Comparison of ENCODE assay signal across 15 mouse cellular contexts in the genomic region with DNA sequence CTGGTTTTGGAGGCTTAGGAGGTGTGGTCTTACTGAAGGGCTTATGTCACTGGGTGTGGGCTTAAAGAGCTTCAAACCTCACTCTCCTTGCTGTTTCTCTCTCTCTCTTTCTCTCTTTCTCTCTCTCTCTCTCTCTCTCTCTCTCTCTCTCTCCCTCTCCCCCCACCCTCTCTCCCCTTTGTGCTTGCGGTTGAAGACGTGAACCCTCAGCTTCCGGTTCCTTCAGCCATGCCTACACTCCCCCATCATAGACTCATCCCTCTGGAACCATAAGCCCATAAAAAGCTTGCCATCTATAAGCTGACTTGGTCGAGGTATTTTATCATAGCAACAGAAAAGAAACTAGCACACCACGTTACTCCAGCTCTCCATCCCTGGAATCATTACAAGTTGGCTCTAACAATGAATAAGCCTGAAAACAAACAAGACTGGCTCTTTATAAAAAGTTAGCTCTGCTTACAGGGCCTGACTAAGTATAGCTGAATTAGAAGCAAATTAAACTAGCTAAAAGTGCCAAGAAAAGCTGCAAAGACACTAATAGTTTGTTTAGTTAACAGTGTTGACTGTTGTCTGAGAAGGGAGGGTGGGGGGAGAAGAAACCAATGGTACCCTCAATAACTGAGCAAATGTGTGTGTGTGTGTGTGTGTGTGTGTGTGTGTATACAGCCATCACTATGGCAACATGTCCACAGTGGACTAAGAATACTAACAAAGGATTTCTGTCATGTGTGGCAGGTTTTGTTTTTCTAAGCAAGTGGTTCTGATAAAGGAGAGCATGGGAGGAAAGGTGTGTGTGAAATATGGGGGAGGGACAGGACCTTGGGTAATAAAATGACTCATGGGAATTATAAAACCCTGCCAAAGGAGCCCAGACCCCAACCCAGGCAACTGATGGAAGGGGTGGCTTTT.
A peak's percentile ranks its signal among the peaks of the same experiment; 100 is the strongest.
DNase-seq lines count a peak whose midpoint lies in the region; ATAC-seq and TF ChIP-seq lines count a peak whose summit lies in the region.
"Had no signal": no experiment of that assay in that cellular context is flagged by ENCODE, and none has a peak within 500 bp of the region (broad histone marks: within the 10 kb centered on the region; RNA-seq: fewer than 3 reads in every experiment).

No protein-coding gene starts in this region.

- no peak overlapping the region for H3K9ac ChIP-seq in heart, postnatal 0 days (replicated peaks; ENCODE audit: low read depth, low read length)
- H3K9ac ChIP-seq in hindbrain, embryonic 12.5 days = no peak overlapping the region
- H3K9ac ChIP-seq in midbrain, embryonic 15.5 days = no peak overlapping the region
- H3K9ac ChIP-seq: embryonic facial prominence, embryonic 12.5 days; limb, embryonic 13.5 days had no signal

- peak; percentile 49 for DNase-seq in heart, postnatal 0 days (ENCODE audit: low spot score)
- DNase-seq in heart, postnatal 25 days (ENCODE audit: low spot score) = no peak
- peak; percentile 63 for DNase-seq in Muller cell, postnatal 12 days (ENCODE audit: inconsistent ontology term)
- DNase-seq in adrenal gland, postnatal 25 days = no peak
- DNase-seq in layer of hippocampus, adult 18-20 months (ENCODE audit: low spot score in 2 of 2) = no peak
- DNase-seq: gastrocnemius, postnatal 25 days; heart, postnatal 36 days; lung, postnatal 10 days; right cerebral cortex, adult 18-20 months had no signal

- peak; percentile 43; the same call in 1 of the 2 replicates for ATAC-seq in heart, postnatal 0 days (ENCODE audit: insufficient read depth, low read depth)
- 0 out of 2 replicates have a peak, but pooled peaks have one; percentile 38 for ATAC-seq in hindbrain, embryonic 12.5 days (ENCODE audit: low FRiP score)
- ATAC-seq in midbrain, embryonic 15.5 days (replicated peaks) = peak; percentile 71
- ATAC-seq in cerebellum, adult (ENCODE audit: insufficient number of reproducible peaks, low FRiP score, low TSS enrichment) = no peak

- no peak for TF ChIP-seq CTCF in heart, postnatal 0 days (IDR thresholded peaks at IDR 0.05; ENCODE audit: low read depth)

- no peak for TF ChIP-seq EP300 in heart, postnatal 0 days (IDR thresholded peaks at IDR 0.05; ENCODE audit: low read depth)

- H3K27me3 ChIP-seq in heart, postnatal 0 days (ENCODE audit: control insufficient read depth, insufficient read depth, low read length) = no peaks in the 10 kb centered on the region
- no peaks in the 10 kb centered on the region for H3K27me3 ChIP-seq in hindbrain, embryonic 12.5 days
- H3K27me3 ChIP-seq in midbrain, embryonic 15.5 days (replicated peaks) = no peaks in the 10 kb centered on the region
- H3K27me3 ChIP-seq: embryonic facial prominence, embryonic 12.5 days; limb, embryonic 13.5 days had no signal

- peaks cover 23% of the 10 kb centered on the region for H3K36me3 ChIP-seq in heart, postnatal 0 days (replicated peaks; ENCODE audit: control insufficient read depth, insufficient read depth, low read length)
- no peaks in the 10 kb centered on the region for H3K36me3 ChIP-seq in hindbrain, embryonic 12.5 days
- no peaks in the 10 kb centered on the region for H3K36me3 ChIP-seq in midbrain, embryonic 15.5 days (replicated peaks)

- H3K4me2 ChIP-seq in heart, postnatal 0 days (ENCODE audit: low read depth, low read length) = no peak overlapping the region
- H3K4me2 ChIP-seq in hindbrain, embryonic 12.5 days (replicated peaks) = no peak overlapping the region
- H3K4me2 ChIP-seq in midbrain, embryonic 15.5 days = no peak overlapping the region
- H3K4me2 ChIP-seq: embryonic facial prominence, embryonic 12.5 days; limb, embryonic 13.5 days had no signal

- intact Hi-C loops in heart, postnatal 25 days (cut with DNase I) = no loop called here

- peaks cover 15% of the 10 kb centered on the region for H3K4me1 ChIP-seq in heart, postnatal 0 days (ENCODE audit: control insufficient read depth, insufficient read depth)
- peaks cover 8% of the 10 kb centered on the region for H3K4me1 ChIP-seq in hindbrain, embryonic 12.5 days
- H3K4me1 ChIP-seq in midbrain, embryonic 15.5 days = 0 out of 2 replicates have a peak, but pooled peaks cover 2% of the 10 kb centered on the region

- WGBS in heart, postnatal 0 days = 59% methylated on average over 5 of the region's 5 CpGs
- WGBS in hindbrain, embryonic 12.5 days = 83% methylated on average over 5 of the region's 5 CpGs
- 54% methylated on average over 5 of the region's 5 CpGs for WGBS in midbrain, embryonic 15.5 days

- H3K9me3 ChIP-seq in heart, postnatal 0 days (replicated peaks; ENCODE audit: control insufficient read depth, low read length) = no peaks in the 10 kb centered on the region
- no peaks in the 10 kb centered on the region for H3K9me3 ChIP-seq in hindbrain, embryonic 12.5 days (replicated peaks)
- no peaks in the 10 kb centered on the region for H3K9me3 ChIP-seq in midbrain, embryonic 15.5 days
- H3K9me3 ChIP-seq: limb, embryonic 13.5 days had no signal

- no peak overlapping the region for H3K4me3 ChIP-seq in heart, postnatal 0 days (ENCODE audit: low read depth, low read length)
- H3K4me3 ChIP-seq in hindbrain, embryonic 12.5 days = no peak overlapping the region
- H3K4me3 ChIP-seq in midbrain, embryonic 15.5 days = no peak overlapping the region
- H3K4me3 ChIP-seq: embryonic facial prominence, embryonic 12.5 days; limb, embryonic 13.5 days; myocyte had no signal

- H3K27ac ChIP-seq in heart, postnatal 0 days (ENCODE audit: low read depth) = peak overlapping the region; percentile 48
- no peak overlapping the region for H3K27ac ChIP-seq in hindbrain, embryonic 12.5 days
- no peak overlapping the region for H3K27ac ChIP-seq in midbrain, embryonic 15.5 days
- H3K27ac ChIP-seq: embryonic facial prominence, embryonic 12.5 days; limb, embryonic 13.5 days had no signal

Comparison
In these comparisons a context has a peak if more than half of its experiments do, and no peak if none do; other contexts are left out.
1. DNase-seq: peak in heart, postnatal 0 days (single experiment) and Muller cell, postnatal 12 days (single experiment); none in heart, postnatal 25 days (single experiment), adrenal gland, postnatal 25 days (single experiment) and layer of hippocampus, adult 18-20 months (0 of 2).